Mouse (Mus musculus): Measurements from ENCODE around the gene Zbtb7a. TPM values are rescaled to one million over a fixed set of nuclear protein-coding genes. Genes with fewer than 3 reads are reported as not detected.

Zbtb7a gene
- polyA plus RNA-seq, 1 experiment from 2014 or later: 4.9 TPM

DNA sequence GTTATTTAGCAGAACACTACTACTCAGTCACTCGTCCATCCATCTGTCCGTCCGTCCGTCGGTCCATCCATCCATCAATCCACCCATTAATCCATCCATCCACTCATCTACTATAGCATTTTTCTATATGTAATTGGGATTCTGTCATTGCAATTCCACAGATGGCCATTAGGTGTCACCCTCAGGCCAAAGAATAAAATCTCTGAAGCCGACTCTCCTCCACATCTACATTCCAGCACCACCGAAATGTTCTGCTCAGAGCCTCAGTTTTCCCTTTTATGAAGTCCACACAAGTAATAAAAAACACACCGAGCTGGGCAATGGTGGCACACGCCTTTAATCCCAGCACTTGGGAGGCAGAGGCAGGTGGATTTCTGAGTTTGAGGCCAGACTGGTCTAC lies 63.2 kb downstream of the Zbtb7a start:
- no peak overlapping the region for H3K27ac ChIP-seq (replicated peaks; ENCODE audit: low read depth, low read length)
- 4% methylated on average over 9 of the region's 9 CpGs for WGBS
- ATAC-seq (replicated peaks; ENCODE audit: insufficient number of reproducible peaks, low FRiP score, low TSS enrichment, low read depth): no peak
- peak; percentile 87 for DNase-seq (ENCODE audit: low spot score)
- H3K4me1 ChIP-seq (ENCODE audit: control insufficient read depth, insufficient read depth, low read length): peaks cover 6% of the 10 kb centered on the region; the same call in 1 of the 2 replicates
- no peaks in the 10 kb centered on the region for H3K36me3 ChIP-seq (replicated peaks; ENCODE audit: control insufficient read depth, insufficient read depth, low read depth, low read length)
- H3K9me3 ChIP-seq (replicated peaks; ENCODE audit: control insufficient read depth, low read length): no peaks in the 10 kb centered on the region
- no peak overlapping the region for H3K4me3 ChIP-seq (ENCODE audit: low read depth, low read length)
- no peak overlapping the region for H3K4me2 ChIP-seq (ENCODE audit: low read depth, low read length)
- peaks cover 20% of the 10 kb centered on the region for H3K27me3 ChIP-seq (ENCODE audit: control insufficient read depth, insufficient read depth, low read length)
- H3K9ac ChIP-seq (replicated peaks; ENCODE audit: low read length): no peak overlapping the region

GRCm38 (mm10) chr10:81198990-81199389 lies 64.0 kb downstream of the Zbtb7a start:
- Histone ChIP-seq H3K9ac (replicated peaks; ENCODE audit: low read length) (no peak overlapping the region), H3K27me3 (ENCODE audit: control insufficient read depth, insufficient read depth, low read length) (peaks cover 18% of the 10 kb centered on the region)

GRCm38 (mm10) chr10:81200141-81200540 lies 65.1 kb downstream of the Zbtb7a start:
- no peaks in the 10 kb centered on the region for H3K4me1 ChIP-seq (ENCODE audit: control insufficient read depth, insufficient read depth, low read length)
- H3K4me3 ChIP-seq (ENCODE audit: low read depth, low read length): no peak overlapping the region
- H3K36me3 ChIP-seq (replicated peaks; ENCODE audit: control insufficient read depth, insufficient read depth, low read depth, low read length): no peaks in the 10 kb centered on the region
- DNase-seq (ENCODE audit: low spot score): no peak
- no peak overlapping the region for H3K4me2 ChIP-seq (ENCODE audit: low read depth, low read length)
- no peak for ATAC-seq (replicated peaks; ENCODE audit: insufficient number of reproducible peaks, low FRiP score, low TSS enrichment, low read depth)
- peaks cover 9% of the 10 kb centered on the region for H3K27me3 ChIP-seq (ENCODE audit: control insufficient read depth, insufficient read depth, low read length)
- no peak overlapping the region for H3K27ac ChIP-seq (replicated peaks; ENCODE audit: low read depth, low read length)
- WGBS: 88% methylated on average over 13 of the region's 13 CpGs
- no peaks in the 10 kb centered on the region for H3K9me3 ChIP-seq (replicated peaks; ENCODE audit: control insufficient read depth, low read length)
- no peak overlapping the region for H3K9ac ChIP-seq (replicated peaks; ENCODE audit: low read length)

More at GRCm38 (mm10) chr10:81198990-81199389, 64.0 kb downstream of the Zbtb7a start:
- Histone ChIP-seq H3K9me3 (replicated peaks; ENCODE audit: control insufficient read depth, low read length) (no peaks in the 10 kb centered on the region), H3K27ac (replicated peaks; ENCODE audit: low read depth, low read length) (no peak overlapping the region), H3K4me2 (ENCODE audit: low read depth, low read length) (no peak overlapping the region), H3K4me3 (ENCODE audit: low read depth, low read length) (no peak overlapping the region), H3K4me1 (ENCODE audit: control insufficient read depth, insufficient read depth, low read length) (peaks cover 5% of the 10 kb centered on the region; the same call in 1 of the 2 replicates), H3K36me3 (replicated peaks; ENCODE audit: control insufficient read depth, insufficient read depth, low read depth, low read length) (no peaks in the 10 kb centered on the region)
- ATAC-seq (replicated peaks; ENCODE audit: insufficient number of reproducible peaks, low FRiP score, low TSS enrichment, low read depth) (no peak), DNase-seq (ENCODE audit: low spot score) (no peak)
- whole genome bisulfite sequencing: 79% methylated on average over 6 of the region's 6 CpGs

DNA sequence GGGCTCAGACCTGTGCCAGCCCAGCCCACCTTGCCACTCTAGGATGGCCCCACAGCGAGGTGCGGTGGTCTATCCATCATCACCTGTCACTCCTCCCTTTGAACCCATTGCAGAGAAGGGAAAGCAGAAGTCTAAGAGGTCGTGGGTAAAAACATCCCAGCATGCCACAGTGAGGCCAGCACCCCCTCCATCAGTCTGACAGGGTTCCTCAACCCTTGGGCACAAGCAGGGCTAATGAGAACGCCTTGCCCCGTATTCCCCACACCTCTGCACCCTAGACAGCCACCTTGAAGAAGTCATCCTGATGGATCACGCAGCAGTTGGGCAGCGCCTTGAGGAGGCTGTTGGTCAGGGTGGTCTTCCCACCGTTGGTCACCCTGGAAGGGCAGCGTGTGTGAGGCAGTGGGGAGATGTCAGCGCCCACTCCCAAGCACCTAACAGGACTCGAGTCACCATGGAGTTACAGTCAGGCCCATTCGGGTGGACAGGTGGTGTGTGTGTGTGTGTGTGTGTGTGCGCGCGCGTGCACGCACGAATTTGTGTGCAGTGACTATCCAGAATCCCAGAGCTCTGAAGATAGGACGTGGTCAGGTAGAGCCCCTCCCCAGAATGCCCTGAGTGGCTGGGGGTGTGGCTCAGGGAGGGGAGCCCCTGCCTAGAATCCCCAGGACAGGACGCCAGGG lies 65.7 kb downstream of the Zbtb7a start:
- Histone ChIP-seq H3K27me3 (ENCODE audit: control insufficient read depth, insufficient read depth, low read length) (peaks cover 3% of the 10 kb centered on the region), H3K4me1 (ENCODE audit: control insufficient read depth, insufficient read depth, low read length) (no peaks in the 10 kb centered on the region), H3K36me3 (replicated peaks; ENCODE audit: control insufficient read depth, insufficient read depth, low read depth, low read length) (no peaks in the 10 kb centered on the region), H3K9me3 (replicated peaks; ENCODE audit: control insufficient read depth, low read length) (no peaks in the 10 kb centered on the region), H3K4me2 (ENCODE audit: low read depth, low read length) (no peak overlapping the region), H3K27ac (replicated peaks; ENCODE audit: low read depth, low read length) (no peak overlapping the region), H3K9ac (replicated peaks; ENCODE audit: low read length) (no peak overlapping the region), H3K4me3 (ENCODE audit: low read depth, low read length) (no peak overlapping the region)
- DNase-seq (ENCODE audit: low spot score) (no peak), ATAC-seq (replicated peaks; ENCODE audit: insufficient number of reproducible peaks, low FRiP score, low TSS enrichment, low read depth) (no peak)
- 77% methylated on average over 20 of the region's 20 CpGs for WGBS

- Histone ChIP-seq H3K27ac (replicated peaks; ENCODE audit: low read depth, low read length) (no peak within 1 kb of the TSS), H3K4me2 (ENCODE audit: low read depth, low read length) (no peak within 1 kb of the TSS), H3K4me1 (ENCODE audit: control insufficient read depth, insufficient read depth, low read length) (no peaks in the 10 kb centered on the region), H3K4me3 (ENCODE audit: low read depth, low read length) (no peak within 1 kb of the TSS), H3K36me3 (replicated peaks; ENCODE audit: control insufficient read depth, insufficient read depth, low read depth, low read length) (no peaks in the 10 kb centered on the region), H3K9me3 (replicated peaks; ENCODE audit: control insufficient read depth, low read length) (no peaks in the 10 kb centered on the region), H3K27me3 (ENCODE audit: control insufficient read depth, insufficient read depth, low read length) (peaks cover 2% of the 10 kb centered on the region; the same call in 1 of the 2 replicates), H3K9ac (replicated peaks; ENCODE audit: low read length) (no peak within 1 kb of the TSS)
- 57% methylated on average over 13 of the region's 13 CpGs for WGBS
- ATAC-seq (replicated peaks; ENCODE audit: insufficient number of reproducible peaks, low FRiP score, low TSS enrichment, low read depth) (no peak), DNase-seq (ENCODE audit: low spot score) (no peak)
Measured at GRCm38 (mm10) chr10:81201807-81202758, 67.1 kb downstream of the Zbtb7a start, which contains the start of gene Nmrk2. Nmrk2 (minus strand) TSS chr10:81202051.

Small RNA genes lying within 50 kb of the gene (microRNA-seq; reads per million reads assigned to microRNA genes)
- gene Mir5615-1 (ENCODE audit: borderline number of aligned reads) (not detected), gene Mir5615-2 (ENCODE audit: borderline number of aligned reads) (not detected)

Other genes starting within 250 kb of the Zbtb7a start
- 266 and 347 TPM in 2 replicates for gene Timm13, start 234.3 kb upstream of the Zbtb7a start, polyA plus RNA-seq (2014; fragmentation: Nextera tagmentation; extraction: Ambion mirVana)
- 18.4 and 19.4 TPM in 2 replicates for gene Lmnb2, start 217.0 kb upstream of the Zbtb7a start, polyA plus RNA-seq (2014; fragmentation: Nextera tagmentation; extraction: Ambion mirVana)
- gene Gadd45b, start 205.1 kb upstream of the Zbtb7a start, polyA plus RNA-seq (2014; fragmentation: Nextera tagmentation; extraction: Ambion mirVana): 9.9 and 11.6 TPM in 2 replicates
- gene Gng7, start 120.3 kb upstream of the Zbtb7a start, polyA plus RNA-seq (2014; fragmentation: Nextera tagmentation; extraction: Ambion mirVana): 4.8 and 5.4 TPM in 2 replicates
- 1.3 and 1.4 TPM in 2 replicates for gene Diras1, start 109.6 kb upstream of the Zbtb7a start, polyA plus RNA-seq (2014; fragmentation: Nextera tagmentation; extraction: Ambion mirVana)
- 6.7 and 7.2 TPM in 2 replicates for gene Slc39a3, start 97.8 kb upstream of the Zbtb7a start, polyA plus RNA-seq (2014; fragmentation: Nextera tagmentation; extraction: Ambion mirVana)
- gene Sgta, start 75.0 kb upstream of the Zbtb7a start, polyA plus RNA-seq (2014; fragmentation: Nextera tagmentation; extraction: Ambion mirVana): 193 and 218 TPM in 2 replicates
- gene Thop1, start 65.2 kb upstream of the Zbtb7a start, polyA plus RNA-seq (2014; fragmentation: Nextera tagmentation; extraction: Ambion mirVana): 56.0 and 56.3 TPM in 2 replicates
- gene Creb3l3, start 36.3 kb upstream of the Zbtb7a start, polyA plus RNA-seq (2014; fragmentation: Nextera tagmentation; extraction: Ambion mirVana): 0.08 TPM in 2 replicates
- 191 and 192 TPM in 2 replicates for gene Map2k2, start 29.3 kb upstream of the Zbtb7a start, polyA plus RNA-seq (2014; fragmentation: Nextera tagmentation; extraction: Ambion mirVana)
- 36.1 and 46.5 TPM in 2 replicates for gene Pias4, start 32.7 kb downstream of the Zbtb7a start, polyA plus RNA-seq (2014; fragmentation: Nextera tagmentation; extraction: Ambion mirVana)
- gene Eef2, start 41.4 kb downstream of the Zbtb7a start, polyA plus RNA-seq (2014; fragmentation: Nextera tagmentation; extraction: Ambion mirVana): 417 and 424 TPM in 2 replicates
- gene Dapk3, start 47.8 kb downstream of the Zbtb7a start, polyA plus RNA-seq (2014; fragmentation: Nextera tagmentation; extraction: Ambion mirVana): 47.4 and 49.4 TPM in 2 replicates
- gene 4930442H23Rik, start 48.6 kb downstream of the Zbtb7a start, polyA plus RNA-seq (2014; fragmentation: Nextera tagmentation; extraction: Ambion mirVana): not detected in 2 replicates
- gene Nmrk2, start 66.8 kb downstream of the Zbtb7a start, polyA plus RNA-seq (2014; fragmentation: Nextera tagmentation; extraction: Ambion mirVana): not detected in 2 replicates
- 4.1 and 5.3 TPM in 2 replicates for gene Atcay, start 95.6 kb downstream of the Zbtb7a start, polyA plus RNA-seq (2014; fragmentation: Nextera tagmentation; extraction: Ambion mirVana)
- 2.5 and 2.8 TPM in 2 replicates for gene Zfr2, start 97.9 kb downstream of the Zbtb7a start, polyA plus RNA-seq (2014; fragmentation: Nextera tagmentation; extraction: Ambion mirVana)
- 2.6 and 4.0 TPM in 2 replicates for gene Matk, start 117.7 kb downstream of the Zbtb7a start, polyA plus RNA-seq (2014; fragmentation: Nextera tagmentation; extraction: Ambion mirVana)
- 203 and 205 TPM in 2 replicates for gene Mrpl54, start 131.7 kb downstream of the Zbtb7a start, polyA plus RNA-seq (2014; fragmentation: Nextera tagmentation; extraction: Ambion mirVana)
- gene Apba3, start 131.7 kb downstream of the Zbtb7a start, polyA plus RNA-seq (2014; fragmentation: Nextera tagmentation; extraction: Ambion mirVana): 35.3 and 41.3 TPM in 2 replicates
- 2.5 and 3.3 TPM in 2 replicates for gene Tjp3, start 156.4 kb downstream of the Zbtb7a start, polyA plus RNA-seq (2014; fragmentation: Nextera tagmentation; extraction: Ambion mirVana)
- gene Pip5k1c, start 157.7 kb downstream of the Zbtb7a start, polyA plus RNA-seq (2014; fragmentation: Nextera tagmentation; extraction: Ambion mirVana): 41.5 and 46.6 TPM in 2 replicates
- 30.1 and 30.5 TPM in 2 replicates for gene Cactin, start 185.9 kb downstream of the Zbtb7a start, polyA plus RNA-seq (2014; fragmentation: Nextera tagmentation; extraction: Ambion mirVana)
- gene Tbxa2r, start 193.5 kb downstream of the Zbtb7a start, polyA plus RNA-seq (2014; fragmentation: Nextera tagmentation; extraction: Ambion mirVana): 1.4 and 2.1 TPM in 2 replicates
- not detected in 2 replicates for gene Gipc3, start 208.0 kb downstream of the Zbtb7a start, polyA plus RNA-seq (2014; fragmentation: Nextera tagmentation; extraction: Ambion mirVana)
- gene Hmg20b, start 215.3 kb downstream of the Zbtb7a start, polyA plus RNA-seq (2014; fragmentation: Nextera tagmentation; extraction: Ambion mirVana): 97.9 and 103 TPM in 2 replicates
- 3.4 and 4.0 TPM in 2 replicates for gene Mfsd12, start 222.3 kb downstream of the Zbtb7a start, polyA plus RNA-seq (2014; fragmentation: Nextera tagmentation; extraction: Ambion mirVana)
- not detected in 2 replicates for gene 4930404N11Rik, start 230.6 kb downstream of the Zbtb7a start, polyA plus RNA-seq (2014; fragmentation: Nextera tagmentation; extraction: Ambion mirVana)
- gene Fzr1, start 243.3 kb downstream of the Zbtb7a start, polyA plus RNA-seq (2014; fragmentation: Nextera tagmentation; extraction: Ambion mirVana): 92.1 and 95.0 TPM in 2 replicates
- 45.0 and 52.5 TPM in 2 replicates for gene Dohh, start 249.2 kb downstream of the Zbtb7a start, polyA plus RNA-seq (2014; fragmentation: Nextera tagmentation; extraction: Ambion mirVana)
- 2.5 and 4.1 TPM in 2 replicates for gene Gm48551, start 249.2 kb downstream of the Zbtb7a start, polyA plus RNA-seq (2014; fragmentation: Nextera tagmentation; extraction: Ambion mirVana)